Mouse (Mus musculus): ENCODE results near the gene Efemp1.

GRCm38 (mm10) chr11:28889538-28889937, 36.5 kb downstream of the Efemp1 start:
- TF ChIP-seq CTCF (IDR thresholded peaks at IDR 0.05; ENCODE audit: extremely low read depth, insufficient read length, insufficient replicate concordance, low read depth, low read length) (no peak), POLR2A (IDR thresholded peaks at IDR 0.05; ENCODE audit: low read depth, low read length) (no peak)
